Mouse (Mus musculus) liver, adult (tissue): ENCODE results near the gene Slc25a4.

ENCODE experiments used
- GATA4 ChIP-seq: IDR thresholded peaks from 2 replicates; pipeline ENCODE4 v1.6.1; 2014; ENCODE audit warnings: mild to moderate bottlenecking, low read length; ENCODE audit not compliant: insufficient replicate concordance

Gene Slc25a4

GRCm38 (mm10) chr8:46210404-46211315, at the start of gene Slc25a4:
Slc25a4 (minus strand) TSS chr8:46211284.
- no peak for TF ChIP-seq GATA4

- TF ChIP-seq GATA4, result no peak
Measured at GRCm38 (mm10) chr8:46257921-46258682, 47.0 kb upstream of the Slc25a4 start.

GRCm38 (mm10) chr8:46252456-46252855, 41.4 kb upstream of the Slc25a4 start:
- TF ChIP-seq GATA4, result no peak

- no peak for TF ChIP-seq GATA4
Measured at GRCm38 (mm10) chr8:46251561-46251960, 40.5 kb upstream of the Slc25a4 start.

- TF ChIP-seq GATA4, result no peak
Measured at GRCm38 (mm10) chr8:46246346-46246745, 35.3 kb upstream of the Slc25a4 start.

- no peak for TF ChIP-seq GATA4
Measured at GRCm38 (mm10) chr8:46242946-46243345, 31.9 kb upstream of the Slc25a4 start.

GRCm38 (mm10) chr8:46241568-46242374, 30.7 kb upstream of the Slc25a4 start:
- TF ChIP-seq GATA4, result no peak

- TF ChIP-seq GATA4, result no peak
Measured at GRCm38 (mm10) chr8:46236441-46237223, 25.5 kb upstream of the Slc25a4 start.

GRCm38 (mm10) chr8:46234736-46235135, 23.7 kb upstream of the Slc25a4 start:
- no peak for TF ChIP-seq GATA4

GRCm38 (mm10) chr8:46232798-46233197, 21.7 kb upstream of the Slc25a4 start:
- no peak for TF ChIP-seq GATA4

- no peak for TF ChIP-seq GATA4
Measured at GRCm38 (mm10) chr8:46226622-46227021, 15.5 kb upstream of the Slc25a4 start.

- no peak for TF ChIP-seq GATA4
Measured at GRCm38 (mm10) chr8:46225501-46225900, 14.4 kb upstream of the Slc25a4 start.

GRCm38 (mm10) chr8:46220566-46220965, 9.5 kb upstream of the Slc25a4 start:
- no peak for TF ChIP-seq GATA4

GRCm38 (mm10) chr8:46216838-46217237, 5.8 kb upstream of the Slc25a4 start:
- peak; percentile 47; the same call in 1 of the 2 replicates for TF ChIP-seq GATA4
